Mouse (Mus musculus) urinary bladder, adult 18-20 months (tissue): ENCODE data around the gene Tbc1d2b.
A peak's percentile ranks its signal among the peaks of the same experiment; 100 is the strongest.

ENCODE experiments used
- DNase-seq, 2 experiments: peaks; one replicate each; pipeline ENCODE4 v3.0.0; 2022; ENCODE audit warnings: low spot score in 2 of 2, mixed read lengths in 2 of 2

Tbc1d2b gene

DNA sequence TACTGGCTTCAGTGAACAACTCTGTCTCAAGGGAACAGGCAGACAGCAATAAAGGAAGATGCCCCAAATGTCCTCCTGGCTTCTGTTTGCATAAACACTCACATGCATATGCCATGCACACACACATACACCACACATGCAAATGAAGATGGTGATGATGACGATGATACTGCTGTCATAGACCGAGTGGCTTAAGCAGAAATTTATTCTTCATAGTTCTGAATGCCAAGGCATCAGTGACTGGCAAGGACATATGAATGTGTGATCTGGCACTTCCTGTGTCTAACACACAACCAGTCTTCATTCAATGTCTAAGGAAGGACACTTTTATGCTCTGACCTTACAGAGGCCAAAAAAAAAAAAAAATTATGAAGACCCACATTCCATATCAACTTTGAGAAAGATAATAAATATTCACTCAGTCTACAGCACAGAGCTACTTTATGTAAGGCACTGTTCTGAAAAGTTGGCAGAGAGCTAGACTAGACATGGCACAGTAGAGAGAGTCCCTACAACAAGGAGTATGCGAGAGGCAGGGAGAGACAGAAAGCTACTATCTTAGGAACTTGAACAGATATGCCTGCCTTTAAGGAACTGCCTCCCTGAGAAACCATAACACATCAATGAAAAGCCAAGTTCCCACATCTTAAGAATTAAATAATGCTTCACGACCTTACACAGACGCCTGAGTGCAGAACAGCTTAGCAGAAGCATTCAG lies 5.1 kb downstream of the Tbc1d2b start:
- peak in 1 of 2 experiments; percentile 0 for DNase-seq

DNA sequence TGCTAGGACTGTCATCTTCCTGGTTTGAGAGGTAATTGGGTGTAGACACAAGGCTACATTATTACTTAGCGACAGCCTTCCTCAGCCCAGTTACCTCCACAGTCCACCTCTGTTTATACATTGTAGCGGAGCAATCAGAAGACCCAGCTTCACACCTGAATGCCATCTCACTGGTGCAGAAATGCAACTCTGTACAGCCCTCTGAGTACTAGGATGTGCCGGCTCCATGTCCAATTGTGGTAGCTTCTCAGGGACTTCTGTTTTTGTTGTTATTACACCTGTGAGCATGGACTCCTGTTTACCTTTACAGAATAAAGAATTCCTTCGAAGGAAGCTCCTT lies 7.3 kb downstream of the Tbc1d2b start:
- DNase-seq = no peak

DNA sequence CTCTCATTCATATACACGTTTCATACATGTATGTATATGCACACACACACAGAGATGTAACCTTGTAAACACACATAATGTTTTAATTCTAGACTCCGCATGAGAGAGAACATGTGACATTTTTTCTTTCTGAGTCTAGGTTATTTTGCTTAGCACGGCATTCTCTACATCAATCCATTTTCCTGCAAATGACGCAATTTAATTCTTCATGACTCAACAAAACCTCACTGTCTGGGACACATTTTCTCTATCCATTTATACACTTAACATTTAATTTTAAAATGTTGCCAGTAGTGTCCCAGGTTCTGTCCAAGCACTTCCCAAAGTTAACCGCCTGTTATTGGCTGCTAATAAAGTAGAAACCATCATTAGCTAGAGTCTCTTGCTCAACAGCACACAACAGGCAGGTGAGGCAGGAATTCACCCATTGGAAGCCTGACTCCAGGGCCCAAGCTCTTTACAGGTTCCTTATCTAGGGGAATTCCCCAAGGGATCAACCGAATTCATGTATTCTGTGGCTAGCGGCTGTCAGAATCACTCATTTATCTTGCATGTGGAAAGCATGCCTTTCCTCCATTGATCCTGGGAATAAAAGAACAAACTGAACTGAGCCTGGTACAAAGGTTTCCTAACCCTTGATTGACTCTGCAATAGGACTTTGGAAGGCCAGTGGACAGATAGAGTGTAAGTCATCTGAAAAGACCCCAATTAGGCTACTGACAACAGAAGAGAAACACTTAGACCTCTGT lies 7.8 kb downstream of the Tbc1d2b start:
- no peak for DNase-seq

DNA sequence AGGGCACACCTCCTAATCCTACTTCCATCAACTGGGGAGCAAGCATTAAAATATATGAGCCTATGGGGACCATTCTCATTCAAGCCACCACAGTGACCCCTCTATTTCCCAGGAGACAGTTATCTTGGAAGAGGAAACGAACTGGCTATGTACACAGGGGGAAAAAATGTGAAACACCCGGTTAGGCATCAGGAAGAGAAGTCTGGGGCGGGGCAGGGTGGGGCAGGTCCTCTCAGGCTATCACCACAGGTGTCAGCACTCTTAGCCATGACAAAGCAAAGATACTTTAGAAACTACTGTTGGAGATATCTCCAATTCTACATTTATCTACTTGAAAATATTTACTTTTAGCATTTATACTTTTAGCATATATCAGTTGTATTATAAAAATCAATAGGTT lies 8.5 kb downstream of the Tbc1d2b start:
- no peak for DNase-seq

DNA sequence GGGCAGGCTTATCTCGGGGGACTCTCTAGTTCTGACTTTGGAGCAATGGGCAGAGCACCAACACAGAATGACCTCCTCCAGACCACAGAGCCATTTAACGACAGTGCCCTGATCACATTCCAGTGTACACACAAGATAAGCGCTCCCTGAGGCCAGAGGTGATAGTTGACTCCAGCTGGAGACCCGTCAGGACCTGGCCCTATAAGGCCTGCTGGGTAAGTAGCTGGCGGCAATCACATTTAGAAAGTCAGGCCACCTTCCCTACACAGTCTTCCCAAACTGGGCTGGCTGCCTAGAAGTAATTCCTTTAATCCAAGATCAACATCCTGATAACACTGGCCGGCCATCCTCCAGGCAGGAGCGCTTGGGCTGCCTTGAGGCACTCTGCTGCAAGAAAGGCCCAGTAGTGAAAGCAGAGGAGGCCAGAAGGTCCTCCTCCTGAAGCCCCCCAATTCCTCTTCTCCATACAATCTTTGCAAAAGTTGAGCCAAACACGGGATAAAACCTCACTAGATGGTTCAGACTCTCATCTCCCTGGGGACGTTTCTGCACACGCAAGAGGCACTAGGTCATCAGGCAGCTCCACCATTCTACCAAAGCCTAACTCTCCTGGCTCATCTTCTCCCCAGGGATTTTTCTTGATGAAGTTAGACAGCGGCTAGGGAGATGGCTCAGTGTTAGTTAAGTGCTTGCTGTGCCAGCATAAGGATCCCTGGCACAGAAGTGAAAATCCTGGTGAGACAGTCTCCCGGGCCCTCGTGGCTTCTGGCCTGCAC lies 9.8 kb downstream of the Tbc1d2b start:
- DNase-seq = peak in 1 of 2 experiments; percentile 49

DNA sequence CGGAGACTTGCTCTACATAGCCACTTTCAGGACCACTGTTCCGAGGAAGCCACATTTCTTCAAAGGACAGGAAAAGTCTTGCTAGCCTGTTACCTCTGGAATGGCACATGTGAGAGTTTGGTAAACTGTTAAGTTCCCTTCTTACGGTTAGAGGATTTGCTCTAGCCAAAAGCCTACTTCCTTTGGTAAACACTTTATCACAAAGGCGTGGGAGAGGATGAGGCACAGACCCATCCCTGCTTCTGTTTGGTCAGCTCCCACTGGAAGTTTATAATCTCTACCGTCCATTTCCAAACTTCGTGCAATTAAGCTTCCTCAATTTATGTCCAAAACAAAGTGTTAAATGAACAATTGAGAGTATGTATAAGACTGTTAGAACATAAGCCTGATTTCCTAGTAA lies 10.5 kb downstream of the Tbc1d2b start:
- DNase-seq = no peak

DNA sequence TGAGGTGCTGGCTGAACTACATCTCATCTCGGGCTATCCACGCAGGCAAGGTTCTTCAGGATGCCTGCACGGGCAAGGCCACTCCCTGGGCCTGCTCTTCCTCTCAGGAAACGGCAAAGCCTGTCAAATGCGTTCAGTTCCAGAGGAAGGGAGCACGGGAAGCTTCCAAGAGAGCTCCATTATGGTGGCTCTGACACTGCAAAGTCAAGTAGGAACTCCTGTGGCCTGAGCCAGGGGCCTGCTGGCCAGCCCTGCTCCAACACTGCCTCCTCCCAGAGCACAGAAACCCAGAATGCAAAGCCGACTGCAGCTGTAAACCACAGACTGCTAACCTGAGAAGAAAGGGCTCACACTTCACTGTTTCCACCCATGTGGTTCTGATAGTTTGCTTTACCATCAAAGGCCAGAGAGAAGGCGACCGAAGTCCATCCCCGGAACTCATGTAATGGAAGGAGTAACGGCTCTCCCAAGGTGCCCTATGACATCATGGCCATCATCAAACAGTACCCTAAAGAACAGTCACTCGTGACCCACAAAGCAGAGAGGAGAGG lies 11.1 kb downstream of the Tbc1d2b start:
- DNase-seq = no peak

DNA sequence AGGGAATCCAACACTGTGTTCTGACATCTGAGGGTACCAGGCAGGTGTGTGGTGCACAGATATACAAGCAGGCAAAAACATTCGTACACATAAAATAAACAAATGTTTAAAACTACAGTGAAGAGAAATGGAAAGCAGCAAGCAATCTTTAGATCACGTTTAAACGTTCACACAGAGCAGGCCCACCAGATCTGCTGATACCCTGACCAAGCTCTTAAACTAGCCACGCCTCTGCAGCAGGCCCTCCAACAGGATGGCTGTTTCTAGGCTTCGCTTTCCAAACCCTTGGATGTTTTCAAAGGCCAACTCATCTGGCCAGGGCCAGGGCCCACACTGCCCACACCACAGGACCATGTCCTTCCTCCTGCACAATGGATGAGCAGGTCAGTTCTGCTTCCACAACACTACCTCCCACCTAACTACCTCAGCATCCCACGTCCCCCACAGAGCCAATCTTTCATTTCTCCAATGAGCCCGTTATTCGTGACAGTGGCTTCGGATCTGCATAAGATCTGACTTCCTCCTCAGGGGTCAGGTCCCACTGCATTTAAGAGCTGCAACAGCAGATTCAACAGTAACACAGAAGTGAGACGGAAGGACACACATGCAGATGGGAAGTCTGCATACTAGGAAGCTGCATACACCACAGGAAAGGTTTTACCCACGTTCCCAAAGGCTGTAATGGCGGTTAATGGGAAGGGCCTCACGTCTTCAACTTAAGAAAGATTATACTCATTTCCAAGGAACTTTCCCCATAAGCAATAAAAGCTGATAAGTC lies 12.7 kb downstream of the Tbc1d2b start:
- DNase-seq = no peak

DNA sequence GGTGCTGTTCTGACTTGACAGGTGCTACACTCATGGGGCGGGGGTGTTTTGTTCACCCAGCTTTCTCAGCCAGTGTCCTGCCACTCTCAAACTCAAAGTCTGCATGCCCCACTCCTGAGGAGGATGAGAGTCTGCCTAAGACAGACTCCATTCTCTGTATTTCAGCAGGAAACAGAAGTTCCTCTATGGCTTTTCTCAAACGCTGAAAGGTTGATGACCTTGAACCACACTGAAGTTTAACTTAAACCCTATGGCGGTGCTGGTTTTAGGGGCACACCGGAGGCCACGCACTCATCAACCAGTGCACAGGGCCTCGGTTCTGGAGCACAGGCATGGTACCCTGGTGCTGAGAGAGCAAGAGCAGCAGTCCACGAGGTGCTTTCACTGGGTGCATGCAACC lies 13.4 kb downstream of the Tbc1d2b start:
- no peak for DNase-seq

DNA sequence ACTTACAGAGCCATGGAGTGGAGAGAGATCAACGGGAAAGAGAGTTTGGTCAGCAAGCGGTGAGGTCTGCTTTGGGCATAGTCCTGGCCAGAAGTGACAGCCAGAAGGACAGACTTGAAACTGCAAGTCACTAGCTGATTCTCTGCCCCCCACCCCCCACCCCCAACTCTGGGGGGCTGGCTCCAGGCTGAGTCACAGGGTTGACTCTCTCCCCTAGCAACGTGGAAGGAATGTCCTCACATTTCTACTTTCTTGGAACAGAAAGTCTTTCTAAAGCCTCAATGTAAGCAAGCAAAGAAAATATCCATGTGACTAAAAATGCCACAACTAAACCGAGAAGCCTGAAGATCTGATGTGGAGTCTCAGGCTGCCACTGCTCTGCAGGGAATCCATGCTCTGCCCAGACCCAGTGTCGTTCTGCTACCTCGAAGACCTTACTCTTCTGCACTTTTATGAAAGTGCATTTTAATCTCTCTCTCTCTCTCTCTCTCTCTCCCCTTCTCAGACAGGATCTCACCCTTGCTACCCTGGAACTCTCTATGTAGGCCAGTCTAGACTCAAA lies 14.7 kb downstream of the Tbc1d2b start:
- no peak for DNase-seq

DNA sequence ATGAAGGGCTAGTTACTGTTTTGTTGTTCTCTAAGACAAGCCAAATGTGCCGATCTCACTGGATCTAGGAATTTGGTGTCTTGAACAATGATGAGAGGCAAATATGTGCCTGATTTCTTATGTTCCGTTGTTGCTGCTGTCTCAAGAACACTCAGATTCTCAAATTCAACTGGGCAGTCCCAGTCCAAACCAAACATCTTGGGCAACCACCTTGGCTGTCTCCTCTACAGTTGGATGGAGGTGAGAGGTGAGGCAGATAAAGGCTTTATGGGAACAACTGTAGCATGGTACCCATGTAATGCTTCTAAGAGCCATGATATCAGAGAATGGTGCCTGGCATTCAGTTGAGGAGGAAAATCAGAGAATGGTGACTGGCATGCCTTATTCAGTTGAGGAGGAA lies 17.4 kb downstream of the Tbc1d2b start:
- DNase-seq = no peak

DNA sequence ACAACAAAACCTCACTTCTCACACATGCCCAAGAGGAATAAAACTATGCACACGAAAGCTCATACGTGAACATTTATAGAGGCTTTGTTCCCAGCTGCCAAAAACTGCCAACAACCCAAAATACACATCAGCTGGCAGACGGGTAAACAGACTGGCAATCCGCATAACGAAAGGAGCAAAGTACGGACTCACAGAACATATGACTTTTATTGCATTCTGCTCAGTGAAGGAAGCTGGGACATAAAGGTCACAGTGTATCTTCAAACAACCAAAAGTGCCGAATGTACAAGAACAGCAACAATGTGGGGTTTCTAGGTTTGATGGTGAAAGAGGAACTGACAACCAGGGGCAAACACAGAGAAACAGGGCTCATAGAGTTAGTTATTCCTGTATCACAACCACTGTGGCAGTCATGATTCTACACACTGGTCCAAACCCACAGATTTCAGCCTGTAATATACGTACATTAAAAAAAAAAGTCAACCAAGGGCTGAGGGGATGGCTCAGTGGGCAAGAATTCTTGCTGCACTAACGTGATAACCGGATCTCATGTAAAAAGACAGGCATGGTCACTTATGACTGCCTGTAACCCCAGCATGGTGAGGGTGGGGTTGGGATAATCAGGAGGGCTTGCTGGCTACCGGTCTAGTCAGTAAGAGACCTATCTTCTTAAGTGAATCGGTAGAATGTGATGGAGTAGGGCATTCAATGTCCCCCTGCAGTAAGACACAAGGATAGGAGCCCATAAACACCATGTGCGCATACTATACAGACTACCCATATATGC lies 19.4 kb downstream of the Tbc1d2b start:
- no peak for DNase-seq

DNA sequence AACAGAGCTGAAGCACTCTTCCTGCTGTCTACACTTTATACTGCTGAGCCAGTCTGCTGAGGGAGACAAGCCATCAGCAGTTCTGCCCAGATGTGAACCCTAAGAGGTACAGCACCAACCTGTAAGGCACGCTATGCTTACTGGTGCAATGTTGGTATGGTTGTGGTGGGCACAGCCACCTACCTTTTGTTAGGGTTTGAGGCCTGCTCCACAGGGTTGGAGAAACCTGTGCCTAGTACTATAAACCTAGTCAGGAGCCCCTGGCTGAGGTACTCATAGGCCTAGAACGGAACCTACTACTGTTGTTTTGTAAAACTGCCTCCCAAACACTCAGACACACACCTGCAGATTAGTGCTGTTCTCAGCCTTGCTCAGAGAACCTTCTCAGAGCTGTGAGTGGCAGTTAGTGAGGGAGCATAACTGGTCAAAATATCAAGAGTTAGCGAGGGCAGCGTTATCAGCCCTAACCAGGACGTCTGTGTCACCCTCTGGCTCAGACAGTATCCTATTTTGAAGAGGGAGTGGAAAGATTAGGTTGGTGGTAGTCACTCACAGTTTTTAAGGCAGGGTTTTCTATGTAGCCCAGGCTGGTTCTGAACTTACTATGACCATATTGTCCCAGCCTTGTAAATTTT lies 20.3 kb downstream of the Tbc1d2b start:
- DNase-seq = no peak

DNA sequence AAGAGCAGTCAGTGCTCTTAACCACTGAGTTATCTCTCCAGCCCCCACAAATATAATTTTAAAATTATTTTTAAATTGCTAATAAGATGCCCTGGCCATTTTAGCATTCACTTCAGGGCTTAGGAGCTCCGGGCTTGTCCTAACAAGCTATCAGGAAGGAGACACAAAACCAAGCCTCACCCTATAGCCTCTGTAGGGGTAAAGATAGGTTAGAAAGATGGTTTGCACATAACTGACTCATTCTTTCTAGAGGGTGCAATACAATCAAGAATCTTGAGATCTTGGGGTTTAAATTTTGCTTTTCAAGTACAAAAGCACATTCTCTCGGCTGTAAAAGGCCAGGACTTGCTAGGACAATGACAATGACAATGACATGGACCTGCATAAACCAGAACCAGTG lies 21.6 kb downstream of the Tbc1d2b start:
- no peak for DNase-seq

DNA sequence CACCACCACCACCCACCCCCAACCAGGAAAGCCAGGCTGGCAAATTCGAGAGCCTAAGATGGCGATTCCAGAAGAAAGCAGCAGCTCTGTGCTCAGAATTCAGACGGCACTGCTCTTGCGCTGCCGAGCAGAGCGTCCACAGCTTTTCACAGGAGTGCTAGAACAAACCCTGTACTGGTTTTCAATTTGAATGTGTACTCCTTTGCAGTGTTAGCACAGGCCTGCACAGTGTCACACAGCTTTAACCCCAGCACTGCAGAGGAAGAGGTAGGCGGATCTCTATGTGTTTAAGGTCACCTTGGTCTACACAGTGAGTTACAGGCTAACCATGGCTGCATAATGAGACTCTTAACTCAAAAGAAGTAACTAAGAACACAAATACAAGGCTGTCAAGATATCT lies 22.3 kb downstream of the Tbc1d2b start:
- DNase-seq = no peak

DNA sequence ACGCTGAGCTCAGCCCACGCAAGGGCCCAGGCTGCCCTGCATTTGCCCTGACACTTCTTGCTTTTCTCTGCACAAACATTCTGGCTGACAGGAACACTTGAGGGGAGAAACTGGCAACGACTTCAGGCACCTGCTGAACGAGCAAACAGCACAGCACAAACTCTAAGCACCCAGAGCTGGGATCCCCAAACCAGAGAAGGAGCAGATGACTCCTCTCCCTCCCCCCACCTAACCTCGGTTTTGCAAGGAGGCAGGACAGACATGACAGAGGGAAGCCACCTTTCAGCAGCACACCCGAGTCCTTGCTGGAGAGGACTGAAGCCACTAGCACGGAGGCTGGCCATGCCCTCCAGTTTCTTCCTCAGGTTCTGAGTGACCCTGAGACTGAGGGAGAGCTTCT lies 23.3 kb downstream of the Tbc1d2b start:
- DNase-seq = no peak

DNA sequence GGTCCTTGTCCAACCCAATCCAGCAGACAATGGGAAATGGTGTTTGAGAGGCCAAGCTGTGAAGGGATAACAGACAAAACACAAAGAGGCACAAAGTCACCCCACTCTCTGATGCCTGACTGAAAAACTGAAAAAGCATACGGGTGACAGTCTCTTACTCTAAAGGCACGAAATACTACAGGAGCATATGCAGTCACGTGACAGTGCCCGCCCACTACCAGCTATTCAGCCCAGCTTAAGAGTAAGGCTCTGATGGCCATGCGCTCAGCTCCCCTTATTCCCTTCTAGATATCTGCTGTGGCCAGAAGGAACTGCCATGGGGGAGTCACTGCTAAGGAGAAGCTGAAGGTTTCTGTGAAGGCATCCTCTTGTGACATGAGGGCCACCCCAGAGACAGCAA lies 24.8 kb downstream of the Tbc1d2b start:
- DNase-seq = no peak

DNA sequence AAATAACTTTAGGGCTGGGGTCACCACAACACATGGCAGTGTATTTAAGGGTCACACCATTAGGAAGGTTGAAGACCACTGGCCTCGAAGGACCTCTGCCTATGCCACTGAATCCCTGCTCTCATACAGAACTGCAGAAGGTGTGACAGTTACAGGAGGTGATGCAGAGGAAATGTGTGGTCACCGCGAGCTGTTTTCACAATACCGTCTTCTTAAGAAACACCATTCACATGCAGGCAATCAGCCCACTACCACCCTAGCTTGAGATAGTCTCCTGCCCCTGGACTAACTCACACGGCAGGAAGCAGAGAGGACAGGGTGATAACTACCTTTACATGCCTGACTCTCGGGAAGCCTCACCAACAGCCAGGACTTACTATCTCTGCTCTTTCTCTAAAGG lies 25.4 kb downstream of the Tbc1d2b start:
- no peak for DNase-seq

DNA sequence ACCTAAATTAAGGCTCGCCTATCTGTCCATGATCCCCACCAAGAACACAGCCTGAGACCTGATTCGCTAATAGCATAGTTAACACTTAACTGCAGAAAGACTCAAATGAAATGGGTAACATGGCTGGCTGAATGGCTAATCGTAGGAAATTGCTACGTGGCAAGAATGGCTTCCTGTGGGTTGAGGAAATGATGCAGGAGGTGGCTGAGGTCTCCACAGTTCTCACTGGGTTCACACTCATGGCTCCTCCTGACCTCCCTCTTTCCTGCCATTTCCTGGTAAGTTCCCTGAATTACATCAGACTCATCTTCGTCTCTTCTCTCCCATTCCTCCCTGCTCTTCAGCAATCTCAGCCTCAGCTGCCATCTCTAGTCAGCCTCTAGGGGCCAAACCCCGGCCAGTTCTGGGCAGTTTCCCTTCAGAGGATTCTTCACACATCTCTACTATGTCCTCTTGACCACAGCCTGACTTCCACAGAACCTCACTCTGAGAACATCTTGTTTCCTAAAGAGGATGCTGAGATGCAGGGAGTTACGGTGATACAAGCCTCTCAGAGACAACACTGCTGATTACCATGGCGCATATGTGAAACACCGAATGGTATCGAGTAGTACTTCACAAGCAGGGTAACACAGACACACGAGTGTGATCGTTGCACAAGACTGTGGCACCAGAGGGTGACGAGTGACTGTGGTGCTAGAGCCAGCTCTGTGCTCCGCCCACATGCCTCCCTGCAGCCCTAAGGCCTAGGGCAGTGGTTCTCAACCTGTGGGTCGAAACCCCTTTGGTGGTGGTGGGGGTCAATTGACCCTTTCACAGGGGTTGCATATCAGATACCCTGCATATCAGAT lies 26.1 kb downstream of the Tbc1d2b start:
- no peak for DNase-seq
